Mouse (Mus musculus): ENCODE results near the gene Inka1. TPM values are rescaled to one million over a fixed set of nuclear protein-coding genes. Genes with fewer than 3 reads are reported as not detected.

The Inka1 gene
- polyA plus RNA-seq, 1 experiment from 2014 or later = 19.4 TPM

DNA sequence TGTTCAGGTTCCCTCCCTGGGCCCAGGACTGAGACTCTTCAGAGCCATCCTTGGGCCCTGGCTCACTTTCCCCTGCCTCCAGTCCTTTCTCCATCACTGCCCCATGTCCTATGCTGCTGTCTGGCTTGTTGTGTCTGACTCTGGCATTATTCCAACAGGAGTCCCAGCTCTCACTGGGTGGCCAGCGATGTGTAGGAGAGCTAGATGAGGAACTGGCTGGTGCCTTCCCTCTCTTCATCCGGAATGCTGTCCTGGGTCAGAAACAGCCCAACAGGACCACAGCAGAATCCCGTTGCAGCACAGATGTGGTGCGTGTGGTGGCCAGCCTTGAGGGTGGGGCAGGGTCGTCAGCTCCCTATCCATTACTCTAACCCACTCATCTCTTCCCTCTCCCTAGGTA, 15.4 kb downstream of the Inka1 start:
- no peak for TF ChIP-seq CTCF (IDR thresholded peaks at IDR 0.05; ENCODE audit: low read depth)

DNA sequence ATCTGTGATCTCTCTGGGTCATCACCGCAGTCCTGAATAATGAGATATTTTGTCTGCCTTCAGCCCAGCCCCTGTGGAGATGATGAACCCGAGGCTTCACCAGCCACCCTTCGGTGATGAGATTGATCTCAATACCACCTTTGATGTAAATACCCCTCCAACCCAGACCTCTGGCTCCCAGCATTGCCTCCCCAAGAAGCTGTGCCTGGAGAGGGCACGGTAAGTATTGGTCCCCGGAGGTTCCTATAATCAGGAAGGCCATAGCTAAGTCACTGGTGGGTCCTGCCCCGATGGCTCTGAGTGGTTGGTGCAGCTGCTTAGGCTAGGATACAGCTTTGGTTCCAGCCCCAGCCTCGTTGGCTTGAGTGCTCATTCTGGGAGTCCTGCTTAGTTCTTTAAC, 17.1 kb downstream of the Inka1 start:
- H3K4me2 ChIP-seq (replicated peaks; ENCODE audit: low read depth) = no peak overlapping the region
- H3K27me3 ChIP-seq (replicated peaks; ENCODE audit: control insufficient read depth, insufficient read depth, low read length) = no peaks in the 10 kb centered on the region
- H3K4me3 ChIP-seq (ENCODE audit: low read depth, low read length) = no peak overlapping the region
- TF ChIP-seq CTCF (IDR thresholded peaks at IDR 0.05; ENCODE audit: low read depth) = no peak
- WGBS = 93% methylated on average over 7 of the region's 7 CpGs
- no peak for ATAC-seq
- no peaks in the 10 kb centered on the region for H3K9me3 ChIP-seq (ENCODE audit: control insufficient read depth)
- no peaks in the 10 kb centered on the region for H3K4me1 ChIP-seq (replicated peaks; ENCODE audit: control insufficient read depth, insufficient read depth, low read length)
- no peak overlapping the region for H3K9ac ChIP-seq (ENCODE audit: low read depth, low read length)
- no peak overlapping the region for H3K27ac ChIP-seq (ENCODE audit: low read depth, low read length)
- peaks cover 8% of the 10 kb centered on the region for H3K36me3 ChIP-seq (ENCODE audit: control insufficient read depth, insufficient read depth)

More for the DNA sequence above, 15.4 kb downstream of the Inka1 start:
- Histone ChIP-seq H3K4me1 (replicated peaks; ENCODE audit: control insufficient read depth, insufficient read depth, low read length) (no peaks in the 10 kb centered on the region), H3K36me3 (ENCODE audit: control insufficient read depth, insufficient read depth) (peaks cover 8% of the 10 kb centered on the region; the same call in 1 of the 2 replicates), H3K27ac (ENCODE audit: low read depth, low read length) (no peak overlapping the region), H3K9me3 (ENCODE audit: control insufficient read depth) (no peaks in the 10 kb centered on the region), H3K4me3 (ENCODE audit: low read depth, low read length) (no peak overlapping the region), H3K9ac (ENCODE audit: low read depth, low read length) (no peak overlapping the region), H3K27me3 (replicated peaks; ENCODE audit: control insufficient read depth, insufficient read depth, low read length) (no peaks in the 10 kb centered on the region), H3K4me2 (replicated peaks; ENCODE audit: low read depth) (no peak overlapping the region)
- WGBS = 90% methylated on average over 5 of the region's 5 CpGs
- no peak for ATAC-seq

GRCm38 (mm10) chr9:107967437-107967836, 18.2 kb downstream of the Inka1 start:
- Histone ChIP-seq H3K4me1 (replicated peaks; ENCODE audit: control insufficient read depth, insufficient read depth, low read length) (no peaks in the 10 kb centered on the region), H3K9me3 (ENCODE audit: control insufficient read depth) (no peaks in the 10 kb centered on the region), H3K36me3 (ENCODE audit: control insufficient read depth, insufficient read depth) (peaks cover 8% of the 10 kb centered on the region), H3K27me3 (replicated peaks; ENCODE audit: control insufficient read depth, insufficient read depth, low read length) (no peaks in the 10 kb centered on the region), H3K4me3 (ENCODE audit: low read depth, low read length) (no peak overlapping the region), H3K9ac (ENCODE audit: low read depth, low read length) (no peak overlapping the region), H3K4me2 (replicated peaks; ENCODE audit: low read depth) (no peak overlapping the region), H3K27ac (ENCODE audit: low read depth, low read length) (no peak overlapping the region)
- no peak for ATAC-seq
- 72% methylated on average over 6 of the region's 6 CpGs for WGBS
- no peak for TF ChIP-seq CTCF (IDR thresholded peaks at IDR 0.05; ENCODE audit: low read depth)

DNA sequence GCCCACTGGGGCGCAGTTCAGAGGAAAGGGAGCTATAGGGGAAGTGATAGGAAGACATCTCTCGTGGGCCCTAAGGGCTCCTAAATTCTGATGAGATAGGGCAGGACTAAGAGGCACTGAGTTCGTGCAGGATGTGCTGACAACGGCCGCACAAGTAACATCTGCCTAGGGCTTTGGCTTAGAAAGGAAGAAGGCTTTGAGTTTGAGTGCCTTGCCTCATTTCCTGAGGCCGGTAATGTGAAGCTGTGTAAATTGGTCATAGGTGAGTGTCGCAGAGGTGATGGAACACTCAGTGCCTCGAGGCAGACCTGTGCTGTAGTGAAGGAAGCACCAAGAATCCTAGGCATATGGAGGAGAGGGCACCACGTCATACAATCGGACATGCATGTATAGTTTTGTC, 19.0 kb downstream of the Inka1 start:
- Histone ChIP-seq H3K4me3 (ENCODE audit: low read depth, low read length) (no peak overlapping the region), H3K4me1 (replicated peaks; ENCODE audit: control insufficient read depth, insufficient read depth, low read length) (no peaks in the 10 kb centered on the region), H3K4me2 (replicated peaks; ENCODE audit: low read depth) (no peak overlapping the region), H3K36me3 (ENCODE audit: control insufficient read depth, insufficient read depth) (peaks cover 8% of the 10 kb centered on the region), H3K9ac (ENCODE audit: low read depth, low read length) (no peak overlapping the region), H3K9me3 (ENCODE audit: control insufficient read depth) (no peaks in the 10 kb centered on the region), H3K27me3 (replicated peaks; ENCODE audit: control insufficient read depth, insufficient read depth, low read length) (no peaks in the 10 kb centered on the region), H3K27ac (ENCODE audit: low read depth, low read length) (no peak overlapping the region)
- ATAC-seq = no peak
- WGBS = 85% methylated on average over 10 of the region's 10 CpGs
- TF ChIP-seq CTCF (IDR thresholded peaks at IDR 0.05; ENCODE audit: low read depth) = no peak

- Histone ChIP-seq H3K27me3 (replicated peaks; ENCODE audit: control insufficient read depth, insufficient read depth, low read length) (no peaks in the 10 kb centered on the region), H3K9me3 (ENCODE audit: control insufficient read depth) (no peaks in the 10 kb centered on the region), H3K4me3 (ENCODE audit: low read depth, low read length) (no peak overlapping the region), H3K4me1 (replicated peaks; ENCODE audit: control insufficient read depth, insufficient read depth, low read length) (no peaks in the 10 kb centered on the region), H3K27ac (ENCODE audit: low read depth, low read length) (no peak overlapping the region), H3K4me2 (replicated peaks; ENCODE audit: low read depth) (no peak overlapping the region), H3K9ac (ENCODE audit: low read depth, low read length) (no peak overlapping the region), H3K36me3 (ENCODE audit: control insufficient read depth, insufficient read depth) (peaks cover 4% of the 10 kb centered on the region)
- no peak for ATAC-seq
- 88% methylated on average over 9 of the region's 9 CpGs for WGBS
- TF ChIP-seq CTCF (IDR thresholded peaks at IDR 0.05; ENCODE audit: low read depth) = no peak
Observed at GRCm38 (mm10) chr9:107964681-107965080, 21.0 kb downstream of the Inka1 start.

- Histone ChIP-seq H3K9me3 (ENCODE audit: control insufficient read depth) (no peaks in the 10 kb centered on the region), H3K27me3 (replicated peaks; ENCODE audit: control insufficient read depth, insufficient read depth, low read length) (no peaks in the 10 kb centered on the region), H3K9ac (ENCODE audit: low read depth, low read length) (no peak overlapping the region), H3K4me1 (replicated peaks; ENCODE audit: control insufficient read depth, insufficient read depth, low read length) (no peaks in the 10 kb centered on the region), H3K36me3 (ENCODE audit: control insufficient read depth, insufficient read depth) (peaks cover 8% of the 10 kb centered on the region; the same call in 1 of the 2 replicates), H3K4me3 (ENCODE audit: low read depth, low read length) (no peak overlapping the region), H3K4me2 (replicated peaks; ENCODE audit: low read depth) (no peak overlapping the region), H3K27ac (ENCODE audit: low read depth, low read length) (no peak overlapping the region)
- peak; percentile 97 for TF ChIP-seq CTCF (IDR thresholded peaks at IDR 0.05; ENCODE audit: low read depth)
- WGBS = 24% methylated on average over 5 of the region's 5 CpGs
- ATAC-seq = peak; percentile 64
Observed at GRCm38 (mm10) chr9:107963700-107964099, 22.0 kb downstream of the Inka1 start.

DNA sequence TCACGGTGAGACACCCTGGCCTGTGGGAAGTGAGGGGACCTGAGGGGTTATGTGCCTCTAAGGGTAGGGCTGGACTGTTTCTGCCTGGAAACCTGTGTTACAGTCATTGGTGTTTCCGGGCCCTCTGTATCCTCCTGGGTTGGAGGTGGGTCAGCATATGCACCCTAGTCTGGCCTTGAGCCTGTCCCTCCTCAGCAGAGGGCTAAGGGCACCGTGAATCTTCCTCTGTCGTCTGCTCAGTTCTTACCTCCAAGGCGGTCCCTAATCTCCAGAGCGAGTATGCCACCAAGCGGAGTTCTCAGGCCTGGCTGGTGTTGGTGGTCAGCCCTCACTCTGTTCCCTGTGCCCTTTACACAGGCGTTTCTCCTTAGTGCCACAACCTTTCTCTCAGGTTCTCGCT, 22.8 kb downstream of the Inka1 start:
- H3K36me3 ChIP-seq (ENCODE audit: control insufficient read depth, insufficient read depth) = peaks cover 8% of the 10 kb centered on the region; the same call in 1 of the 2 replicates
- H3K9ac ChIP-seq (ENCODE audit: low read depth, low read length) = no peak overlapping the region
- 95% methylated on average over 9 of the region's 9 CpGs for WGBS
- H3K27ac ChIP-seq (ENCODE audit: low read depth, low read length) = no peak overlapping the region
- no peak overlapping the region for H3K4me2 ChIP-seq (replicated peaks; ENCODE audit: low read depth)
- H3K4me3 ChIP-seq (ENCODE audit: low read depth, low read length) = no peak overlapping the region
- H3K9me3 ChIP-seq (ENCODE audit: control insufficient read depth) = no peaks in the 10 kb centered on the region
- TF ChIP-seq CTCF (IDR thresholded peaks at IDR 0.05; ENCODE audit: low read depth) = no peak
- no peaks in the 10 kb centered on the region for H3K27me3 ChIP-seq (replicated peaks; ENCODE audit: control insufficient read depth, insufficient read depth, low read length)
- no peak for ATAC-seq
- no peaks in the 10 kb centered on the region for H3K4me1 ChIP-seq (replicated peaks; ENCODE audit: control insufficient read depth, insufficient read depth, low read length)

Measured in intestine, postnatal 0 days (tissue).